Mouse (Mus musculus): ENCODE results near the gene Gfap. TPM values are rescaled to one million over a fixed set of nuclear protein-coding genes. Genes with fewer than 3 reads are reported as not detected.

Gfap gene
- polyA plus RNA-seq, 1 experiment from 2014 or later: 0.44 TPM

- in situ Hi-C loops (cut with MboI; ENCODE audit: low pct_unique_long_range_greater_than_20kb): no loop called here
Measured at GRCm38 (mm10) chr11:102838616-102839150, 62.0 kb downstream of the Gfap start.

GRCm38 (mm10) chr11:102838126-102838525 lies 62.6 kb downstream of the Gfap start:
- no peak for DNase-seq (ENCODE audit: low read depth, low spot score)
- POLR2A ChIA-PET: no interaction called here
- in situ Hi-C loops (cut with MboI; ENCODE audit: low pct_unique_long_range_greater_than_20kb): no loop called here
- TF ChIP-seq CTCF (IDR thresholded peaks at IDR 0.05): no peak
- H3K27me3 ChIP-seq: no peaks in the 10 kb centered on the region
- CTCF ChIA-PET: no interaction called here
- no peak for ATAC-seq

More at GRCm38 (mm10) chr11:102838616-102839150, 62.0 kb downstream of the Gfap start:
- no peak for TF ChIP-seq CTCF (IDR thresholded peaks at IDR 0.05)
- POLR2A ChIA-PET: no interaction called here
- no peak for ATAC-seq
- CTCF ChIA-PET: no interaction called here
- no peak for DNase-seq (ENCODE audit: low read depth, low spot score)
- H3K27me3 ChIP-seq: no peaks in the 10 kb centered on the region

GRCm38 (mm10) chr11:102837385-102837784 lies 63.3 kb downstream of the Gfap start:
- no peaks in the 10 kb centered on the region for H3K27me3 ChIP-seq
- TF ChIP-seq CTCF (IDR thresholded peaks at IDR 0.05): no peak
- ChIA-PET CTCF (no interaction called here), POLR2A (no interaction called here)
- ATAC-seq (no peak), DNase-seq (ENCODE audit: low read depth, low spot score) (no peak)
- in situ Hi-C loops (cut with MboI; ENCODE audit: low pct_unique_long_range_greater_than_20kb): no loop called here

Other genes starting within 250 kb of the Gfap start
- 0.09 TPM for gene Meioc, start 237.2 kb downstream of the Gfap start, polyA plus RNA-seq (2021)
- 41.4 TPM for gene Ccdc43, start 203.1 kb downstream of the Gfap start, polyA plus RNA-seq (2021)
- 5.3 TPM for gene Adam11, start 139.5 kb downstream of the Gfap start, polyA plus RNA-seq (2021)
- 33.9 TPM for gene Gjc1, start 81.2 kb downstream of the Gfap start, polyA plus RNA-seq (2021)
- not detected for gene Higd1b, start 65.1 kb downstream of the Gfap start, polyA plus RNA-seq (2021)
- gene Eftud2, start 19.9 kb downstream of the Gfap start, polyA plus RNA-seq (2021): 120 TPM
- 6.0 TPM for gene Ccdc103, start 19.7 kb downstream of the Gfap start, polyA plus RNA-seq (2021)
- gene Fam187a, start 15.7 kb downstream of the Gfap start, polyA plus RNA-seq (2021): 0.26 TPM
- gene Kif18b, start 24.2 kb upstream of the Gfap start, polyA plus RNA-seq (2021): 13.4 TPM
- gene C1ql1, start 45.8 kb upstream of the Gfap start, polyA plus RNA-seq (2021): 19.6 TPM
- 87.5 TPM for gene Nmt1, start 127.3 kb upstream of the Gfap start, polyA plus RNA-seq (2021)
- gene Dcakd, start 127.4 kb upstream of the Gfap start, polyA plus RNA-seq (2021): 60.6 TPM
- 56.1 TPM for gene Plcd3, start 200.7 kb upstream of the Gfap start, polyA plus RNA-seq (2021)
- 100 TPM for gene Acbd4, start 200.8 kb upstream of the Gfap start, polyA plus RNA-seq (2021)
- 47.5 TPM for gene Hexim1, start 215.3 kb upstream of the Gfap start, polyA plus RNA-seq (2021)
- gene Hexim2, start 231.5 kb upstream of the Gfap start, polyA plus RNA-seq (2021): 20.6 TPM

Data from Patski (cell line).